Mouse (Mus musculus): ENCODE measurements around the gene Ggt1. TPM values are rescaled to one million over a fixed set of nuclear protein-coding genes. Genes with fewer than 3 reads are reported as not detected.

The Ggt1 gene
- total RNA-seq, 2 experiments from 2014 or later: 1.3 TPM; not detected in 1

DNA sequence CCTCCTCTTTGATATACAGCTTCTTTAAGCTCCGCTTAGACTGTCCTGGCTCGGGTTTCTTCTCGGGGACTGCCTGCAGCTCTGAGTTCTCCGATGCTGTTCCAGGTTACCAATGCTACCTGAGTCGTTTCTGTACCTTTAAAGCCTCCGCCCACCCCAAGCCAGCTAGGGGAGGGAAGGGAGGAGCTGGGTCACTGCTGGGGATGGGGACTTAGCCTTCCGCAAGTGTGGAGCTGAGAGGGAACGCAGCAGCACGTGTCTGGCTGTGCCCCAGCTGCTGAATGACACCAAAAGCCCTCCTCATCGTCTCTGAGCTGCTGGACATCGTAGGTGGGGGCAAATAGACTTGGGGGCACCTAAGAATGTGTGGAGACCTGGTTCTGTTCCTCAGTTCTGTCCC lies 7.0 kb downstream of the Ggt1 start:
- no peak for ATAC-seq (replicated peaks; ENCODE audit: low FRiP score, poor library complexity, severe bottlenecking)

DNA sequence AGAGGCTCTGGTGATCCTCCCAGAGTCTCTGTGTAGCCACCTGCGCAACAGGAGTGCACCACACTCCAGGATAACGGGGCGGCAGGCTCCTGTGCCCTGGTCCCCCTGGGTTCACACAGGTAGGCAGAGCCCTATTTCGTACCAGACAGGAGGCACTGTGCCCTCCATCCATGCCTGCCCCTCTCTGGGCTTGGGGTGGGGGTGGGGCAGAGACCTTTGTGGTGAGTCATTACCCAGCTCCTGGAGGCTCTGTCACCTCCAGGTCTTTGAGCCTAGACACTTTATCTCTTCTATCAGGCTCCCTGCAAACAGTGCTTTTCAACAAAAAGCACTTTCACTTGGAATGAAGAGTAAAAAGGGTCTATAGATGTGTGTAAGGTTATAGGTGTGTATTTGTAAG lies 7.4 kb downstream of the Ggt1 start:
- ATAC-seq (replicated peaks; ENCODE audit: low FRiP score, poor library complexity, severe bottlenecking): no peak

DNA sequence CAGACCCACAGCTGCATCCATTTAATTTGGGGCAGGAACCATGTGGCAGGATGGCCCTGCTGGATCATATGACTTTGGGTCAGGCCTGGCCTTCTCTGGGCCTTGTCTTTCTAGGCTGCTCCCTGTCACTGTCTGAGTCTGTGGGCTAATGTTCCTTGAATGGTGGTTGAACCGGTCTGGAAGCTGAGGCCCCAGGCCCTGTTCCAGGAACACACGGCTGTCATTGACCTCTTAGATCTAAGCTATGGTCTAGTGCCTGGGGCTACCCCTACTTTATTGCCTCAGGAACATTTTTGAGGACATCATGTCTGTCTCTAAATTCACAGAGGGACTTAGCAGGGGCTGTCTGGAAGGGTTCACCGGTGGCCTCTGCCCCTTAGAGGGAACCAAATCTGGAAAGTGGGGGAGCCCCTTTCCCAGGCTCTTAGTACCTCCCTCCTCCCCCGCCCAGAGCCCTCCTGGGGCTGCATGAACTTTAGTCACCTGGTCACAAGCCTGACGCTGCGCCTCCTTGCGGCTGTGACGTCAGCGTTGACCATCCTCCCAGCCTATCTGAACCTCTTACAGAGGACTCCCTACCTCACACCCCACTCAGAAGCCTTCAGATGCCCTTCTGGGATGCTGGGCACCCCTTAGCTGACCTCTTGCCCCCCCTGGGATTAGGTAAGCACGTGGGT lies 9.7 kb downstream of the Ggt1 start:
- ATAC-seq (replicated peaks; ENCODE audit: low FRiP score, poor library complexity, severe bottlenecking): no peak

GRCm38 (mm10) chr10:75571937-75572336 lies 10.5 kb downstream of the Ggt1 start:
- no peak for ATAC-seq (replicated peaks; ENCODE audit: low FRiP score, poor library complexity, severe bottlenecking)

GRCm38 (mm10) chr10:75573181-75573580 lies 11.8 kb downstream of the Ggt1 start:
- ATAC-seq (replicated peaks; ENCODE audit: low FRiP score, poor library complexity, severe bottlenecking): no peak

GRCm38 (mm10) chr10:75573965-75574364 lies 12.6 kb downstream of the Ggt1 start:
- ATAC-seq (replicated peaks; ENCODE audit: low FRiP score, poor library complexity, severe bottlenecking): no peak

- ATAC-seq (replicated peaks; ENCODE audit: low FRiP score, poor library complexity, severe bottlenecking): no peak
Observed at GRCm38 (mm10) chr10:75579129-75579528, 17.7 kb downstream of the Ggt1 start.

- peak; percentile 77 for ATAC-seq (replicated peaks; ENCODE audit: low FRiP score, poor library complexity, severe bottlenecking)
Observed at GRCm38 (mm10) chr10:75585876-75586552, 24.6 kb downstream of the Ggt1 start.

DNA sequence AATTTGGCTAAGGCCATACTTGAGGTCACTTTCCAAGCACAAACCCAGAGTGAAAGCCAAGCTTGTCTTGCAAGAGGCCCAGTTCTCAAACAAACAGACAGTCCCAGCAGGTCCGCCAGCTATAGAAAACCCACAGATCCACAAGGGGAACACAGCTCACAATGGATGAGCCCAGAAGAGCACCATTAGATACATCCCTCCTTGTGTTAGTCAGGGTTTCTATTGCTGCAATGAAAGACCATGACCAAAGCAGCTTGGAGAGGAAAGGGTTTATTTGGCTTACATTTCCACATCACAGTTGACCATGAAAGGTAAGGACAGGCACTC lies 25.1 kb downstream of the Ggt1 start:
- no peak for ATAC-seq (replicated peaks; ENCODE audit: low FRiP score, poor library complexity, severe bottlenecking)

DNA sequence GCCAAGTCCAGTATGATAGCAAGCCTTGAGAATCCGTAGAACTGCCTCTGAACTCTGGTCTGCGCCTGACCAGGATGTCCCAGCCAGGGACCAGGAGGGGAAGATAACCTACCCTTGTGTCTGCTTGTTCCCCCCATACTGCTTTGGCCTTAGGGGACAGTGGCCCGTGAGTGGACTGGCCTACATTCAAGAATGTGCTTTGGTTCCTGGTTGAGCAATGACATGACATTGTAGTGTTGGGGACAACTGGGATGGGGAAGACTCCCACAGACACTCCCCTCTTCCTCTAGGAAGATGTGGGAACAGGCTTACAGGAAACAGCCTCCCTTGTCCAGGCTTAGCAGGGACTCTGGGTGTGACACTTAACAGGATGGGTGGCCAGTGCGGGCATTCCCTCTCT lies 26.4 kb downstream of the Ggt1 start:
- ATAC-seq (replicated peaks; ENCODE audit: low FRiP score, poor library complexity, severe bottlenecking): no peak

GRCm38 (mm10) chr10:75588336-75588735 lies 26.9 kb downstream of the Ggt1 start:
- ATAC-seq (replicated peaks; ENCODE audit: low FRiP score, poor library complexity, severe bottlenecking): no peak

DNA sequence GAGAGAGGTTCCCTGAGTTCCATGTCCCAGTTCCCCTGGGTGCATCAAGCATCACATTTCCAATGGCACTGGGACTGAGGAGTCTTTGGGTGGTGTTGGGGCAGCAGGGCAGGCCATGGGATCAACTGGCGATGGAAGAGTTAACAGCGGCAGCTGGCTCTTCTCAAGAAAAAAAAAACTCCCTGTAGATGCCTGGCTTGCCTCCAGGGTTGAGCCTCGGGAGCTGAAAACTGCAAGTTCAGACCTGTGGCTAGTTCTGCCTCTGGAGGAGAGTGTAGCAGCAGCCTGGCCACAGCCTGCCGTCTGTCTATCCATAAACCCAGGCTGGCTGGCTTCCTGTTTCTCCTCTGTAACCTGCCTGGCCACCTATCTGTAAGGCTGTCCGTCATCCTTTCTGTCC lies 27.7 kb downstream of the Ggt1 start, which contains the start of gene Ggt5:
TSS of gene Ggt5 (plus strand) at position 212 of the 400 bp plus-strand sequence.
- ATAC-seq (replicated peaks; ENCODE audit: low FRiP score, poor library complexity, severe bottlenecking): no peak

- ATAC-seq (replicated peaks; ENCODE audit: low FRiP score, poor library complexity, severe bottlenecking): no peak
Observed at GRCm38 (mm10) chr10:75589651-75590050, 28.2 kb downstream of the Ggt1 start.

GRCm38 (mm10) chr10:75591211-75591894 lies 29.9 kb downstream of the Ggt1 start:
- ATAC-seq (replicated peaks; ENCODE audit: low FRiP score, poor library complexity, severe bottlenecking): no peak

DNA sequence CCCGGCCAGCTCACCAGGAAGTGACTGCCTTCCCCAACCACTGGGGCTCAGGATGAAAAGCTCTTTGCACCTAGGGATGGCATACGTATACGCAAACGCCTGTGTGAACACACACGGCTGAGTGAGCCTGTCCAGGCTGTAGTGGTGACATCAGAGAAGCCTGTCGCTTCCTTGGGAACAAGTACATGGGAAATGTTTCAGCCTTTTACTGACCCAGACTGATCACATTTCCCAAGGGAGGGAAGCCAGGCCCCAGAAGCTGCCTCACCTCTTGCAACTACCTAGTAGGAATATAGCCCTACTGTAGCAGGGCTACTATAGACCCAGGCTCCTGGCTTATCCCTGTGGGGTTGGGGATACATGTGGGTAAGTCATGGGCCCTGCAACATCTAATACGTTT lies 31.2 kb downstream of the Ggt1 start:
- no peak for ATAC-seq (replicated peaks; ENCODE audit: low FRiP score, poor library complexity, severe bottlenecking)

DNA sequence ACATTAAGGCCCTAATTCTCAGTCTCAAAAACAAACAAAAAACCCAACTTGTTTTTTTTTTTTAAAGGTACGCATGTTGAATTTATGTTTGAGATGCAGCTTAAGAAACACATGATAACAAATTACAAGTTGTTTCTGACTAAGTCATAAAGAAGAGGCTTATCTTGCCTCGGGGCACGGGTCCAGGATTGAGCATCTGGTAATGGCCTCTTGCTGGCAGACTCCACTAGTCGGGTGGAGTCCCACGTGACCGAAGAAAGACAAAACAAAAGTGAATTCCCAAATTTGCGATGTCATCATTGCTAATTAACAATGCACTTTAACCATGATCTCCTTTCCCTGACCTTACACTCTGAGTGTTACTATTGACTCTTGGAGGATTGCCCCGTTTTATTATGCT lies 34.6 kb downstream of the Ggt1 start:
- ATAC-seq (replicated peaks; ENCODE audit: low FRiP score, poor library complexity, severe bottlenecking): no peak

- ATAC-seq (replicated peaks; ENCODE audit: low FRiP score, poor library complexity, severe bottlenecking): no peak
Observed at GRCm38 (mm10) chr10:75600189-75600730, 38.9 kb downstream of the Ggt1 start.

DNA sequence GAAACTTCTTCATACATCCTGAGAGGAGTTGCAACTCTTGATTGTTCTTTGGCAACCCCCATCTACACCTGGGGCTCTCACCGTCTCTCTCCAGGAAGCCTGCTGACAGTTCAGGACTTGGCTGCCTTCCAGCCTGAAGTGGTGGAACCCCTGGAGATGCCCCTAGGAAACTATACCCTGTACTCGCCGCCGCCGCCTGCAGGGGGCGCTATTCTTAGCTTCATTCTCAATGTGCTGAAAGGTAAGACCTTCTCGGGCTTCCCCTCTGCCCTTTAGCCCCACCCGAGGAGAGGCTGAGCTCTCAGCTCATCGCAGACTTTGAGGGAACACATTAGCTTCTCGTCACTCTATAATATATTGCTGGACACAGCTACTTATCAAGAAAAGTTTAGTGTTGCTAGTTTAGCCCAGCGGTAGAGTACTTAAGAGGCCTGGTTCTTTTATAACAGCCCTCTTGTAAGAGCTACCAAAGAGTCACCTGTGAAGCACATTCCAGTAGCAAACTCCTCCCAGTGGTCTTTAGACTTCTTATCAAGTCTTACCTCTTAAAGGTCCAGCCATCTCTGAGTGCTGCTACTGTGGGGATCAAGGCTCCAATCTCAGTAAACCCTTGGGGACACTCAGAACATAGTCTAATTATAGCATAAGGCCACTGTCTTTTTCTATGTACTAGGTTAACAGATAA lies 43.9 kb downstream of the Ggt1 start:
- no peak for ATAC-seq (replicated peaks; ENCODE audit: low FRiP score, poor library complexity, severe bottlenecking)

- no peak for ATAC-seq (replicated peaks; ENCODE audit: low FRiP score, poor library complexity, severe bottlenecking)
Observed at GRCm38 (mm10) chr10:75607253-75607652, 45.8 kb downstream of the Ggt1 start.

DNA sequence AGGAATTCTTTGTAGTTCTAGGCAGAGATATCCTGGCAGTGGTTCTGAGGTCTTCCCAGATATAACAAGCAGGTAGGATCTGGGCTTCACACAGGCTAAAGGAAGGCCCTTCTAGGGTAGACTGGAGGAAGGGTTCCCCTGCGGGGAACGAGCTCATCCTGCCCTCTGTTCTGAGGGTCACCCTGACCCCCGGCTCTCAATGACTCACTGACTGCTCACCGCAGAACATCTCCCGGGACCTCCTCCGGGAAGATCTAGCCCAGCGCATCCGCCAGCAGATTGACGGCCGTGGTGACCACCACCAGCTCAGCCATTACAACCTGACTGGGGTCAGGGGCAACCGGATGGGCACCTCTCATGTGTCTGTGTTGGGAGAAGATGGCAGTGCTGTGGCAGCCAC lies 47.6 kb downstream of the Ggt1 start:
- no peak for ATAC-seq (replicated peaks; ENCODE audit: low FRiP score, poor library complexity, severe bottlenecking)
